26 mouse cellular contexts compared by ENCODE assay signal in the genomic region with DNA sequence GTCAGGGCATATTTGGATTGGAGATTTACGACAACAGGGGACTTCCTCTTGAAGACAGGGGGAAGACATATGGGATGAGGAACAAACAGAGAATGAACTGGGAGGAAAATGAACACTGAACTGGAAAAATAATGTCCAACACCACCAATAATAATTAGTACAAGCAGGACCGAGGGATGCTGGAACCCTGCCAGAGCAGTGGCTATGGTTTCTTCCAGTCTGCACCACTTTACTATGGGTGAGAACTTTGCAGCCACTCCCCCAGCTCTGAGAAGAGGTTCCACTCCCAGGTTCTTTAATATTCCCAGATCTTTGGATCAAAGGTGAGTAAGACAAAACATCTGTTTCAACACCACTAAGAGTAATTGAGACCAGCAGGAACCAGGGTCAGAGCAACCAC. TPM values are rescaled to one million over a fixed set of nuclear protein-coding genes. Genes with fewer than 3 reads are reported as not detected.
DNase-seq lines count a peak whose midpoint lies in the region; ATAC-seq lines count a peak whose summit lies in the region.
"Had no signal": no experiment of that assay in that cellular context is flagged by ENCODE, and none has a peak within 500 bp of the region (broad histone marks: within the 10 kb centered on the region; RNA-seq: fewer than 3 reads in every experiment).

No protein-coding gene starts in this region.

- no peaks in the 10 kb centered on the region for H3K9me3 ChIP-seq in kidney, embryonic 14.5 days (ENCODE audit: control insufficient read depth, low read length)
- H3K9me3 ChIP-seq: embryonic facial prominence, embryonic 12.5 days; forebrain, embryonic 15.5 days; G1E; heart, embryonic 15.5 days; hindbrain, embryonic 13.5 days had no signal

- no peak overlapping the region for H3K9ac ChIP-seq in kidney, embryonic 14.5 days (ENCODE audit: low read depth, low read length)
- H3K9ac ChIP-seq: embryonic facial prominence, embryonic 12.5 days; forebrain, embryonic 15.5 days; heart, embryonic 15.5 days; hindbrain, embryonic 13.5 days had no signal

- H3K27me3 ChIP-seq in kidney, embryonic 14.5 days (ENCODE audit: control insufficient read depth, insufficient read depth, low read length) = no peaks in the 10 kb centered on the region
- H3K27me3 ChIP-seq: embryonic facial prominence, embryonic 12.5 days; forebrain, embryonic 15.5 days; heart, embryonic 15.5 days; hindbrain, embryonic 13.5 days had no signal

- H3K4me2 ChIP-seq in kidney, embryonic 14.5 days (replicated peaks; ENCODE audit: low read depth, low read length) = no peak overlapping the region
- H3K4me2 ChIP-seq: embryonic facial prominence, embryonic 12.5 days; forebrain, embryonic 15.5 days; heart, embryonic 11.5 days; heart, embryonic 15.5 days; hindbrain, embryonic 13.5 days had no signal

- no peak overlapping the region for H3K4me3 ChIP-seq in kidney, embryonic 14.5 days (ENCODE audit: low read length)
- H3K4me3 ChIP-seq: embryonic facial prominence, embryonic 12.5 days; forebrain, embryonic 15.5 days; heart, embryonic 15.5 days; hindbrain, embryonic 13.5 days had no signal

- DNase-seq in cerebellum, postnatal 10 days = peak; percentile 12 to 21
- DNase-seq in cerebellum, postnatal 36 days = no peak
- DNase-seq in kidney, adult 18-20 months = peak; percentile 22
- peak; percentile 43 to 62 for DNase-seq in kidney, postnatal 25 days
- no peak for DNase-seq in kidney, adult 8-10 months
- DNase-seq in right cerebral cortex, postnatal 4 days = peak; percentile 3
- DNase-seq in right cerebral cortex, postnatal 10 days (ENCODE audit: low spot score in 2 of 2) = no peak
- DNase-seq: adrenal gland, adult 8-10 months; adrenal gland, postnatal 36 days; B cell, adult 2 months; cerebellum, adult 2 months; cerebellum, postnatal 14 days; gastrocnemius, postnatal 36 days; heart, adult 18-20 months; heart, postnatal 14 days had no signal

- H3K36me3 ChIP-seq in kidney, embryonic 14.5 days (ENCODE audit: control insufficient read depth, insufficient read depth, low read length) = no peaks in the 10 kb centered on the region
- H3K36me3 ChIP-seq: embryonic facial prominence, embryonic 12.5 days; forebrain, embryonic 15.5 days; G1E; heart, embryonic 15.5 days; hindbrain, embryonic 13.5 days had no signal

- WGBS in kidney, embryonic 14.5 days = 45% methylated on average over 2 of the region's 2 CpGs

- H3K4me1 ChIP-seq in kidney, embryonic 14.5 days (ENCODE audit: control insufficient read depth, insufficient read depth, low read length) = no peaks in the 10 kb centered on the region
- H3K4me1 ChIP-seq: embryonic facial prominence, embryonic 12.5 days; forebrain, embryonic 15.5 days; heart, embryonic 15.5 days; hindbrain, embryonic 13.5 days had no signal

- no peak for ATAC-seq in kidney, embryonic 14.5 days (ENCODE audit: low FRiP score, low TSS enrichment)
- ATAC-seq: CD4-positive, CD25-positive, alpha-beta regulatory T cell, adult 4 months; forebrain, embryonic 15.5 days; hindbrain, postnatal 0 days had no signal

- H3K27ac ChIP-seq in kidney, embryonic 14.5 days (ENCODE audit: low read depth, low read length) = no peak overlapping the region
- H3K27ac ChIP-seq: embryonic facial prominence, embryonic 12.5 days; forebrain, embryonic 15.5 days; heart, embryonic 15.5 days; hindbrain, embryonic 13.5 days; hindbrain, postnatal 0 days had no signal

RNA-seq across cellular contexts. Expression of a gene that starts 24.2 kb away (rescaled TPM):
- not detected in 2 replicates for polyA plus RNA-seq in kidney, embryonic 14.5 days (2014; fragmentation: Nextera tagmentation; extraction: Ambion mirVana)
- polyA plus RNA-seq: CD4-positive, CD25-positive, alpha-beta regulatory T cell, adult 4 months; cerebellum, adult 2 months; cortical plate, adult 2 months; embryonic facial prominence, embryonic 12.5 days; forebrain, embryonic 11.5 days; forebrain, embryonic 15.5 days; G1E; heart, embryonic 11.5 days; heart, embryonic 15.5 days; hindbrain, embryonic 13.5 days; hindbrain, postnatal 0 days had no signal

RNA-seq across cellular contexts. Expression of a gene that starts 41.7 kb away (rescaled TPM):
- polyA plus RNA-seq in kidney, embryonic 14.5 days (2014; fragmentation: Nextera tagmentation; extraction: Ambion mirVana) = not detected in 2 replicates
- polyA plus RNA-seq: CD4-positive, CD25-positive, alpha-beta regulatory T cell, adult 4 months; cerebellum, adult 2 months; cortical plate, adult 2 months; embryonic facial prominence, embryonic 12.5 days; forebrain, embryonic 11.5 days; forebrain, embryonic 15.5 days; G1E; heart, embryonic 11.5 days; heart, embryonic 15.5 days; hindbrain, embryonic 13.5 days; hindbrain, postnatal 0 days had no signal

Comparison
In these comparisons a context has a peak if more than half of its experiments do, and no peak if none do; other contexts are left out.
1. DNase-seq: peak in cerebellum, postnatal 10 days (2 of 2), kidney, adult 18-20 months (single experiment), kidney, postnatal 25 days (2 of 2) and right cerebral cortex, postnatal 4 days (single experiment); none in cerebellum, postnatal 36 days (0 of 2), kidney, adult 8-10 months (0 of 2) and right cerebral cortex, postnatal 10 days (0 of 2).